Mouse (Mus musculus) midbrain, embryonic 10.5 days (tissue): ENCODE measurements around the gene Fam170b. TPM values are rescaled to one million over a fixed set of nuclear protein-coding genes. Genes with fewer than 3 reads are reported as not detected.

Experiments
- DNase-seq: peaks from one replicate; pipeline ENCODE4 v3.0.0-alpha.2; 2017; ENCODE audit warnings: low spot score
- H3K27ac ChIP-seq: fragments of 300-500 bp; sonication (generic); replicated peaks from 2 replicates; pipeline ENCODE4 v1.5.1; 2016; ENCODE audit warnings: mild to moderate bottlenecking
- H3K27me3 ChIP-seq: fragments of 300-500 bp; sonication (generic); 2 replicates; pipeline ENCODE4 v1.6.1; 2016; ENCODE audit warnings: low read depth, mild to moderate bottlenecking; ENCODE audit not compliant: poor library complexity, severe bottlenecking
- H3K36me3 ChIP-seq: fragments of 300-500 bp; sonication (generic); 2 replicates; pipeline ENCODE4 v1.6.1; 2016; ENCODE audit warnings: mild to moderate bottlenecking, moderate library complexity
- H3K4me1 ChIP-seq: fragments of 300-500 bp; sonication (generic); 2 replicates; pipeline ENCODE4 v1.6.1; 2016
- H3K4me3 ChIP-seq: fragments of 300-500 bp; sonication (generic); 2 replicates; pipeline ENCODE4 v1.5.1; 2016; ENCODE audit warnings: mild to moderate bottlenecking, moderate library complexity
- H3K9me3 ChIP-seq: fragments of 300-500 bp; sonication (generic); replicated peaks from 2 replicates; pipeline ENCODE4 v1.6.1; 2016; ENCODE audit warnings: mild to moderate bottlenecking
- WGBS: fragments of 180-500 bp; shearing (Covaris S2); methylation state at CpG from one replicate; pipeline ENCODE4 v1.1.7; 2016; 5-methylcytosine and 5-hydroxymethylcytosine counted together
- polyA plus RNA-seq: library from polyadenylated mRNA; unstranded; fragments of >200 nt; fragmentation: Nextera tagmentation; extraction: Ambion mirVana; gene quantifications from 2 replicates; pipeline ENCODE4 v1.2.1, GENCODE M21; 2016

The Fam170b gene
- not detected in 2 replicates for polyA plus RNA-seq

DNA sequence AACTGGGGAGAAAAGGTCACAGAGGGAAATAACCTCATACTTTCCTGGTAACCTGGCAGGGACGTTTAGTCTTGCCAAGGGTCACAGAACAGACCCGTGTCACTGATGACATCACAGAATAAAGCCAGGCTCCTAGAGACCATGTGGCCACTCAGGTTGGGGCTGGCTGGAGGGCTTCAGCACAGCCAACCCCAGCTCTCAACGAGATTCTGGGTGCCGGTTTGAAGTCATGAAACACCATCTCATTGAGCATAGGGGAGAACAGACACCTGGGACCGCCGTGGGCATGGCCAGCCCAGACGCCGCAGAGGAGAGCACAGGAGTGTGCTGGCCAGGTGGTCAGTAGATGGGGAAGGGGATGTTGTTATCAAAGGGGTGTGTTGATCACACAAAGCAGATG is at the start of gene Fam170b:
Fam170b (plus strand) TSS at position 116 of the 400 bp plus-strand sequence.
- no peaks in the 10 kb centered on the region for H3K36me3 ChIP-seq
- no peak within 1 kb of the TSS for H3K27ac ChIP-seq
- no peak for DNase-seq
- H3K9me3 ChIP-seq = no peaks in the 10 kb centered on the region
- WGBS = 88% methylated on average over 8 of the region's 8 CpGs
- H3K4me3 ChIP-seq = no peak within 1 kb of the TSS
- H3K27me3 ChIP-seq = no peaks in the 10 kb centered on the region
- 0 out of 2 replicates have a peak, but pooled peaks cover 3% of the 10 kb centered on the region for H3K4me1 ChIP-seq

DNA sequence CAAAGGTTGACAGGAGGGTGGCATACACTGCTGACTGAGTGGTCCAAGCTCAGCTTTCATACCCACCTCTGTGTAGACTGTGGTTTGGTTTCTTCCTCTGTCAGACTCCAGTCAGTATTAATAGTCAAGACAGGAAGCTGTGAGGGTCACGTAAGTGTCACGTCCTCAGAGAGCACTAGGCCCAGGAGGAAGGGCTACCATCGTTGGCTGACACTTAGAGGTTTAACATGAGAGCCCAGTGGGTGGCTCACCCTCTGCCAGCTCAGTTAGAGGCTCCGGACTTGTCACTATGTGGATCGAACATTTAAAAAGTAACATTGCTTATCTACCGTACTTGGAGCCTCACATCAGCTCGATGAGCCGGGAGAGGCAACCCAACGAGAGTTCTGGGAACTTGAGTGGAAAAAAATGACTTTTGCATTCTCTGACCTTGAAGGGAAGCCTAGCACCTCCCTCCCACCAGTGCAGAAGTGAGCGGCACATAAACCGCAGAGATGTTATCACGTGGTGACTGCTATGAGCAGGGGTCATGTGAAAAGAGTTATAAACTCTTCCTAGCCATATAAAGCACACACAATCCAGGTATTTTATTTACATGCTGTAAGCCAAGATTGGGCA is 49.5 kb upstream of the Fam170b start:
- H3K36me3 ChIP-seq = no peaks in the 10 kb centered on the region
- H3K4me3 ChIP-seq = no peak overlapping the region
- H3K27me3 ChIP-seq = no peaks in the 10 kb centered on the region
- no peaks in the 10 kb centered on the region for H3K4me1 ChIP-seq
- no peaks in the 10 kb centered on the region for H3K9me3 ChIP-seq
- DNase-seq = no peak
- WGBS = 88% methylated on average over 12 of the region's 12 CpGs
- H3K27ac ChIP-seq = no peak overlapping the region

- H3K9me3 ChIP-seq = no peaks in the 10 kb centered on the region
- no peak overlapping the region for H3K27ac ChIP-seq
- no peaks in the 10 kb centered on the region for H3K36me3 ChIP-seq
- 80% methylated on average over 4 of the region's 4 CpGs for WGBS
- no peak for DNase-seq
- H3K4me3 ChIP-seq = no peak overlapping the region
- no peaks in the 10 kb centered on the region for H3K4me1 ChIP-seq
- no peaks in the 10 kb centered on the region for H3K27me3 ChIP-seq
Observed at GRCm38 (mm10) chr14:32784748-32785134, 49.0 kb upstream of the Fam170b start.

- DNase-seq = no peak
- WGBS = 68% methylated on average over 3 of the region's 3 CpGs
Observed at GRCm38 (mm10) chr14:32785556-32786130, 48.1 kb upstream of the Fam170b start, which contains the start of gene Tmem273. Tmem273 (plus strand) TSS chr14:32785963.

DNA sequence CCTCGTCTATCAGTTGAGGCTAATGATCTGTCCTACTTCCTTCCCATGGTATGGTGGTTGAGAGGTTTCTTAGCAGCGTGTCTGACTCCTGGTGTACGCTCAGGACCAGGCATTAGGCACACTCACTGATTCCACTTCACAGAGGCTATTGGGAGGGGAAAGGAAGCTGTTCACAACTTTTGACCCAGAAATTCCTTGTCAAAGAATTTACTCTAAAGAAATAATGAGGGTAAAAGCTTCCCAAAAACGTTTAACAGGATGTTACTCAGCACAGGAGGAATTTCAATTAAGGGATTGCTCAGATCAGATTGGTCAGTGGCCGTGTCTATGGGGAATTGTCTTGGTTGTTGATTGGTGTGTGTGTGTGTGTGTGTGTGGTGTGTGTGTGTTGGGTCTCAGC is 46.1 kb upstream of the Fam170b start:
- Histone ChIP-seq H3K4me1 (no peaks in the 10 kb centered on the region), H3K9me3 (no peaks in the 10 kb centered on the region), H3K4me3 (no peak overlapping the region), H3K27me3 (no peaks in the 10 kb centered on the region), H3K36me3 (no peaks in the 10 kb centered on the region), H3K27ac (no peak overlapping the region)
- 66% methylated on average over 5 of the region's 5 CpGs for WGBS
- DNase-seq = no peak

More at GRCm38 (mm10) chr14:32785556-32786130, 48.1 kb upstream of the Fam170b start, which contains the start of gene Tmem273:
- Histone ChIP-seq H3K9me3 (no peaks in the 10 kb centered on the region), H3K4me1 (no peaks in the 10 kb centered on the region), H3K27ac (no peak within 1 kb of the TSS), H3K36me3 (no peaks in the 10 kb centered on the region), H3K4me3 (no peak within 1 kb of the TSS), H3K27me3 (no peaks in the 10 kb centered on the region)

- Histone ChIP-seq H3K4me3 (no peak overlapping the region), H3K9me3 (no peaks in the 10 kb centered on the region), H3K27me3 (0 out of 2 replicates have a peak, but pooled peaks cover 4% of the 10 kb centered on the region), H3K36me3 (no peaks in the 10 kb centered on the region), H3K27ac (no peak overlapping the region), H3K4me1 (peaks cover 11% of the 10 kb centered on the region)
- WGBS = 70% methylated on average over 8 of the region's 8 CpGs
- no peak for DNase-seq
Observed at GRCm38 (mm10) chr14:32796375-32796774, 37.4 kb upstream of the Fam170b start.

GRCm38 (mm10) chr14:32797803-32798202 is 36.0 kb upstream of the Fam170b start:
- Histone ChIP-seq H3K4me1 (peaks cover 19% of the 10 kb centered on the region), H3K27me3 (0 out of 2 replicates have a peak, but pooled peaks cover 4% of the 10 kb centered on the region), H3K27ac (no peak overlapping the region), H3K36me3 (no peaks in the 10 kb centered on the region), H3K4me3 (no peak overlapping the region), H3K9me3 (no peaks in the 10 kb centered on the region)
- 75% methylated on average over 2 of the region's 2 CpGs for WGBS
- no peak for DNase-seq

GRCm38 (mm10) chr14:32798355-32798754 is 35.4 kb upstream of the Fam170b start:
- DNase-seq = no peak
- no peaks in the 10 kb centered on the region for H3K36me3 ChIP-seq
- 0 out of 2 replicates have a peak, but pooled peaks cover 4% of the 10 kb centered on the region for H3K27me3 ChIP-seq
- 90% methylated on average over 4 of the region's 4 CpGs for WGBS
- no peak overlapping the region for H3K27ac ChIP-seq
- H3K9me3 ChIP-seq = no peaks in the 10 kb centered on the region
- H3K4me1 ChIP-seq = peaks cover 19% of the 10 kb centered on the region
- H3K4me3 ChIP-seq = no peak overlapping the region

GRCm38 (mm10) chr14:32800048-32800447 is 33.7 kb upstream of the Fam170b start:
- H3K27me3 ChIP-seq = 0 out of 2 replicates have a peak, but pooled peaks cover under 1% of the 10 kb centered on the region
- H3K4me1 ChIP-seq = peaks cover 19% of the 10 kb centered on the region
- DNase-seq = no peak
- no peak overlapping the region for H3K27ac ChIP-seq
- H3K9me3 ChIP-seq = no peaks in the 10 kb centered on the region
- WGBS = 93% methylated on average over 7 of the region's 7 CpGs
- no peak overlapping the region for H3K4me3 ChIP-seq
- H3K36me3 ChIP-seq = no peaks in the 10 kb centered on the region

- DNase-seq = peak; percentile 49
- Histone ChIP-seq H3K4me1 (peaks cover 19% of the 10 kb centered on the region), H3K36me3 (no peaks in the 10 kb centered on the region), H3K4me3 (no peak overlapping the region), H3K27ac (peak overlapping the region; percentile 78), H3K9me3 (no peaks in the 10 kb centered on the region), H3K27me3 (no peaks in the 10 kb centered on the region)
- WGBS = 53% methylated on average over 11 of the region's 11 CpGs
Observed at GRCm38 (mm10) chr14:32801016-32801661, 32.6 kb upstream of the Fam170b start.

- no peaks in the 10 kb centered on the region for H3K27me3 ChIP-seq
- no peaks in the 10 kb centered on the region for H3K36me3 ChIP-seq
- no peaks in the 10 kb centered on the region for H3K9me3 ChIP-seq
- peak overlapping the region; percentile 78 for H3K27ac ChIP-seq
- no peak overlapping the region for H3K4me3 ChIP-seq
- peaks cover 15% of the 10 kb centered on the region for H3K4me1 ChIP-seq
- DNase-seq = no peak
Observed at GRCm38 (mm10) chr14:32801662-32802024, 32.1 kb upstream of the Fam170b start.

- H3K9me3 ChIP-seq = no peaks in the 10 kb centered on the region
- H3K27me3 ChIP-seq = no peaks in the 10 kb centered on the region
- H3K4me1 ChIP-seq = no peaks in the 10 kb centered on the region
- no peak overlapping the region for H3K4me3 ChIP-seq
- DNase-seq = no peak
- no peaks in the 10 kb centered on the region for H3K36me3 ChIP-seq
- no peak overlapping the region for H3K27ac ChIP-seq
Observed at GRCm38 (mm10) chr14:32810111-32810510, 23.7 kb upstream of the Fam170b start.

DNA sequence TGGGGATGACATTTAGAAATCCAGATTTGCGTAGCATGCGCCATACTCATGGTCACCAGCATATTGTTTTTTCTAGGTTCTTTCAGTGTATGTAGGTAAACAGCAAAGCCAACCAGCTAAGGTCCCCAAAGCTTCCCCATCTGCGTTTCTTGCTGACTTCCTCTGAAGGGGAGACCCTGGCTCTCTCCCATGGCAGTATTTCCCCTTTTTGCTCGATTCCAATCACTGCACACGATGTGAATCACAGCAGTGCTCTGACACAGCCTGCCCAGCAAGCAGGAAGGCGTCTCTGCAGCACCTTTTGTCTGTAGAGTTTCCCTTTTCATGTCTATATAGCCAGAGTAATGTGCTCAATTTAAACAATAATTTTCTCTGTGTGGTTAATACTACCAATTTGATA is 21.3 kb upstream of the Fam170b start:
- no peak for DNase-seq
- Histone ChIP-seq H3K27ac (no peak overlapping the region), H3K4me1 (no peaks in the 10 kb centered on the region), H3K36me3 (no peaks in the 10 kb centered on the region), H3K27me3 (no peaks in the 10 kb centered on the region), H3K9me3 (no peaks in the 10 kb centered on the region), H3K4me3 (no peak overlapping the region)
- WGBS = 85% methylated on average over 6 of the region's 6 CpGs
